In genomic region chr1:177639931-177640846, GRCm38 (mm10) we compare ENCODE assay signal across 7 mouse cellular contexts.
DNase-seq lines count a peak whose midpoint lies in the region; ATAC-seq and TF ChIP-seq lines count a peak whose summit lies in the region.

No protein-coding gene starts in this region.

- peak overlapping the region; percentile 18 for H3K9ac ChIP-seq in hindbrain, embryonic 14.5 days
- no peak overlapping the region for H3K9ac ChIP-seq in liver, postnatal 0 days (replicated peaks)

- peak; percentile 85 for ATAC-seq in hindbrain, embryonic 14.5 days (ENCODE audit: low FRiP score)
- no peak for ATAC-seq in liver, postnatal 0 days

- peaks cover 13% of the 10 kb centered on the region for H3K4me1 ChIP-seq in hindbrain, embryonic 14.5 days (replicated peaks; ENCODE audit: control insufficient read depth, insufficient read depth, low read length)
- H3K4me1 ChIP-seq in liver, postnatal 0 days (ENCODE audit: insufficient read depth), result no peaks in the 10 kb centered on the region

- H3K36me3 ChIP-seq in hindbrain, embryonic 14.5 days (replicated peaks; ENCODE audit: control insufficient read depth, insufficient read depth), result no peaks in the 10 kb centered on the region
- no peaks in the 10 kb centered on the region for H3K36me3 ChIP-seq in liver, postnatal 0 days (replicated peaks; ENCODE audit: insufficient read depth, low read length)

- TF ChIP-seq EP300 in liver, postnatal 0 days (IDR thresholded peaks at IDR 0.05; ENCODE audit: low read depth), result no peak

- TF ChIP-seq CTCF in liver, postnatal 0 days (IDR thresholded peaks at IDR 0.05; ENCODE audit: low read depth), result no peak

- H3K27me3 ChIP-seq in hindbrain, embryonic 14.5 days (ENCODE audit: control insufficient read depth, insufficient read depth, low read length), result no peaks in the 10 kb centered on the region
- no peaks in the 10 kb centered on the region for H3K27me3 ChIP-seq in liver, postnatal 0 days (ENCODE audit: insufficient read depth, low read length)

- H3K4me3 ChIP-seq in hindbrain, embryonic 14.5 days (replicated peaks; ENCODE audit: low read length), result peak overlapping the region; percentile 23
- no peak overlapping the region for H3K4me3 ChIP-seq in liver, postnatal 0 days (ENCODE audit: low read depth, low read length)

- peak overlapping the region; percentile 51 for H3K4me2 ChIP-seq in hindbrain, embryonic 14.5 days (replicated peaks)
- H3K4me2 ChIP-seq in liver, postnatal 0 days (ENCODE audit: low read depth, low read length), result no peak overlapping the region

- peak; percentile 73 for DNase-seq in R1 (ENCODE audit: low read depth, low spot score)
- peak; percentile 51 for DNase-seq in brain, embryonic 18.5 days (ENCODE audit: low read depth, low spot score)
- DNase-seq in hindbrain, embryonic 14.5 days (ENCODE audit: low spot score), result peak; percentile 69
- DNase-seq in neural tube, embryonic 10.5 days (ENCODE audit: extremely low spot score, low spot score), result peak; percentile 62
- DNase-seq in thymus, postnatal 4 days, result peak; percentile 27
- DNase-seq in urinary bladder, adult 18-20 months (ENCODE audit: low spot score in 2 of 2), result no peak
- no peak for DNase-seq in liver, postnatal 0 days

- 20% methylated on average over 20 of the region's 20 CpGs for WGBS in hindbrain, embryonic 14.5 days
- WGBS in liver, postnatal 0 days (ENCODE audit: insufficient replicate concordance), result 71% methylated on average over 20 of the region's 20 CpGs

- no peaks in the 10 kb centered on the region for H3K9me3 ChIP-seq in hindbrain, embryonic 14.5 days (ENCODE audit: control insufficient read depth, low read length)
- no peaks in the 10 kb centered on the region for H3K9me3 ChIP-seq in liver, postnatal 0 days (ENCODE audit: low read length)

- no peak overlapping the region for H3K27ac ChIP-seq in hindbrain, embryonic 14.5 days
- H3K27ac ChIP-seq in liver, postnatal 0 days (ENCODE audit: low read depth), result no peak overlapping the region

Comparison
In these comparisons a context has a peak if more than half of its experiments do, and no peak if none do; other contexts are left out.
1. DNase-seq: peak in R1 (single experiment), brain, embryonic 18.5 days (single experiment), hindbrain, embryonic 14.5 days (single experiment), neural tube, embryonic 10.5 days (single experiment) and thymus, postnatal 4 days (single experiment); none in urinary bladder, adult 18-20 months (0 of 2) and liver, postnatal 0 days (single experiment).